Mouse (Mus musculus): ENCODE results near the gene Rgs8. TPM values are rescaled to one million over a fixed set of nuclear protein-coding genes. Genes with fewer than 3 reads are reported as not detected.

The Rgs8 gene
- polyA plus RNA-seq, 1 experiment from 2014 or later: 0.21 TPM

- peak overlapping the region; percentile 70 for H3K9ac ChIP-seq (ENCODE audit: low read length)
Observed at GRCm38 (mm10) chr1:153740775-153741400, 88.1 kb downstream of the Rgs8 start.

DNA sequence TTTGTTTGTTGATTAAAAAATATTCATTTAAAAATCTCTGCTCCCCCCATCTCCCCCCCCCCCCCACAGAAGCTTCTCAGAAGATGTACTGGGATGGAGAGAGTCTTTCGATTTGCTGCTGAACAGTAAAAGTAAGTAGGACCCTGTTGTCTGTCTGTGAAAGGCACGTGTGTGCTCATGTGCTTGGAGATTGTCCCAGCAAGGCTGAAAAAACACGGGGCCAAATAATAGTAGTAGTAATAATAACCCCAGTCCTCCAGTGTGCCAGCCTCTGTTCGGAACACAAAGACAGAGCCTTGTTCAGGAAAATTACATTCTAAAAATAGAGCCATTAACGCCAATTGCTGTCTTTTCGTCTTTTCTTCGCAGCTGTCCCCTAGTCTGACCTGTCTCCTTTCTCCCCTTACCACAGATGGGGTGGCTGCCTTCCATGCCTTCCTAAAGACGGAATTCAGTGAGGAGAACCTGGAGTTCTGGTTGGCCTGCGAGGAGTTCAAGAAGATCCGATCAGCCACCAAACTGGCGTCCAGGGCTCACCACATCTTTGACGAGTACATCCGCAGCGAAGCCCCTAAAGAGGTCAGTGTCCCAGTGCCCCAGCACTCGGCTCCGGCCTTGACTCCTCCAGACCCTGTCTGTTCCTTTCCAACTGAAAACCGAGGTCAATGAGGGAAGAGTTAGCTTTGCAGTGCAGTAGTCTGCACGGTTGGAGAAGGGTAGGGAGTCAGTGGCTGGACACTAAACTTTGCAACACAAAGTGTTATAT, 88.9 kb downstream of the Rgs8 start:
- ATAC-seq (replicated peaks; ENCODE audit: extremely low read depth, insufficient read depth, low FRiP score): no peak
- Histone ChIP-seq H3K4me1 (ENCODE audit: control insufficient read depth, insufficient read depth, low read length) (peaks cover 11% of the 10 kb centered on the region), H3K36me3 (ENCODE audit: control insufficient read depth, insufficient read depth) (no peaks in the 10 kb centered on the region), H3K27ac (ENCODE audit: low read length) (no peak overlapping the region), H3K4me2 (ENCODE audit: low read depth, low read length) (peak overlapping the region; percentile 87), H3K4me3 (ENCODE audit: low read length) (peak overlapping the region; percentile 59; the same call in 1 of the 2 replicates), H3K27me3 (ENCODE audit: control insufficient read depth, insufficient read depth, low read length) (peaks cover 22% of the 10 kb centered on the region), H3K9me3 (replicated peaks; ENCODE audit: control insufficient read depth, low read length) (no peaks in the 10 kb centered on the region), H3K9ac (ENCODE audit: low read length) (0 out of 2 replicates have a peak overlapping the region, but pooled peaks have one; percentile 42)
- WGBS: 57% methylated on average over 18 of the region's 18 CpGs

More at GRCm38 (mm10) chr1:153740775-153741400, 88.1 kb downstream of the Rgs8 start:
- Histone ChIP-seq H3K27ac (ENCODE audit: low read length) (no peak overlapping the region), H3K27me3 (ENCODE audit: control insufficient read depth, insufficient read depth, low read length) (peaks cover 23% of the 10 kb centered on the region), H3K36me3 (ENCODE audit: control insufficient read depth, insufficient read depth) (no peaks in the 10 kb centered on the region), H3K4me1 (ENCODE audit: control insufficient read depth, insufficient read depth, low read length) (peaks cover 11% of the 10 kb centered on the region), H3K4me2 (ENCODE audit: low read depth, low read length) (peak overlapping the region; percentile 87), H3K4me3 (ENCODE audit: low read length) (peak overlapping the region; percentile 59), H3K9me3 (replicated peaks; ENCODE audit: control insufficient read depth, low read length) (no peaks in the 10 kb centered on the region)
- ATAC-seq (replicated peaks; ENCODE audit: extremely low read depth, insufficient read depth, low FRiP score): no peak
- 52% methylated on average over 12 of the region's 12 CpGs for WGBS

DNA sequence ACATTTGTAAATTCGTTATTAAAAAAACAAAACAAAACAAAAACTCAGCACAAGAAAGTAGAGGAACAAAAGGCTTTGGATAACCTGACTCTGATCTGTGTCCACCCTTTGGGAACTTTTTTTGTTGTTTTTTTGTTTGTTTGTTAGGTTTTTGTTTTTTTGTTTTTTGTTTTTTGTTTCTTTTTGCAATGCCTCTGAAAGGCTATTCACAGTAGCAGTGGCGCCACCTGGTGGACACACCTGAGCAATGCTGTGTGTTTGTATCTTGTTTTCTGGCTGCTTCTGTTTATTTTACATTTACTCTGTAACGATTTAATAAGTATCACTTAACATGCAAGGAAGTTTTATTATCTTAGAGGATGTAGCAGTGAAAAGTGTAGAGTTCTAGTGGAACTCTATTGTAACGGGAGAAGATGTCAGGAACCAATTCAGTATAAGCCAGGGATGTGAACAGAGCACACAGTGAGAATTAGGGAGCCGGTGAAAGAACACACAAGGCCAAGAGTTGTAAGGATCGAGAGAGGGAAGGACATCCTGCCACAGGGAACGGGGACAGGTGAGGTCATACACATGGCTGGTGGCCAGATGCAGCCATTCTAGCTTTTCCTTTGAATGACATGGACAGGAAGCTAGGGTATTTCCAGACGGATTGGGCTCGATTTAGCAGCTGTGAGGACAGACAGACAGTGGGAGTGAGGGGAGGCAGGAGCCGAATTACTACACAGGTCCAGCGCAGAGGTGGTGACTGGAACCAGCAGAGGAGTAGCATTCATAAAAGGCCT, 89.7 kb downstream of the Rgs8 start:
- no peak overlapping the region for H3K4me3 ChIP-seq (ENCODE audit: low read length)
- H3K27ac ChIP-seq (ENCODE audit: low read length): 0 out of 2 replicates have a peak overlapping the region, but pooled peaks have one; percentile 29
- H3K9me3 ChIP-seq (replicated peaks; ENCODE audit: control insufficient read depth, low read length): no peaks in the 10 kb centered on the region
- H3K36me3 ChIP-seq (ENCODE audit: control insufficient read depth, insufficient read depth): no peaks in the 10 kb centered on the region
- no peak for ATAC-seq (replicated peaks; ENCODE audit: extremely low read depth, insufficient read depth, low FRiP score)
- H3K4me1 ChIP-seq (ENCODE audit: control insufficient read depth, insufficient read depth, low read length): peaks cover 18% of the 10 kb centered on the region
- H3K9ac ChIP-seq (ENCODE audit: low read length): peak overlapping the region; percentile 21; the same call in 1 of the 2 replicates
- peak overlapping the region; percentile 87 for H3K4me2 ChIP-seq (ENCODE audit: low read depth, low read length)
- H3K27me3 ChIP-seq (ENCODE audit: control insufficient read depth, insufficient read depth, low read length): peaks cover 16% of the 10 kb centered on the region
- WGBS: 40% methylated on average over 11 of the region's 11 CpGs

- H3K9ac ChIP-seq (ENCODE audit: low read length): no peak overlapping the region
- H3K27ac ChIP-seq (ENCODE audit: low read length): no peak overlapping the region
- no peaks in the 10 kb centered on the region for H3K27me3 ChIP-seq (ENCODE audit: control insufficient read depth, insufficient read depth, low read length)
- 78% methylated on average over 14 of the region's 14 CpGs for WGBS
- no peak overlapping the region for H3K4me2 ChIP-seq (ENCODE audit: low read depth, low read length)
- H3K4me1 ChIP-seq (ENCODE audit: control insufficient read depth, insufficient read depth, low read length): peaks cover 25% of the 10 kb centered on the region
- ATAC-seq (replicated peaks; ENCODE audit: extremely low read depth, insufficient read depth, low FRiP score): no peak
- H3K36me3 ChIP-seq (ENCODE audit: control insufficient read depth, insufficient read depth): no peaks in the 10 kb centered on the region
- no peak overlapping the region for H3K4me3 ChIP-seq (ENCODE audit: low read length)
- no peaks in the 10 kb centered on the region for H3K9me3 ChIP-seq (replicated peaks; ENCODE audit: control insufficient read depth, low read length)
Observed at GRCm38 (mm10) chr1:153746119-153746670, 93.4 kb downstream of the Rgs8 start.

- Histone ChIP-seq H3K27ac (ENCODE audit: low read length) (no peak overlapping the region), H3K4me1 (ENCODE audit: control insufficient read depth, insufficient read depth, low read length) (peaks cover 28% of the 10 kb centered on the region), H3K4me3 (ENCODE audit: low read length) (no peak overlapping the region), H3K4me2 (ENCODE audit: low read depth, low read length) (no peak overlapping the region), H3K27me3 (ENCODE audit: control insufficient read depth, insufficient read depth, low read length) (no peaks in the 10 kb centered on the region), H3K9me3 (replicated peaks; ENCODE audit: control insufficient read depth, low read length) (no peaks in the 10 kb centered on the region), H3K36me3 (ENCODE audit: control insufficient read depth, insufficient read depth) (no peaks in the 10 kb centered on the region), H3K9ac (ENCODE audit: low read length) (no peak overlapping the region)
- ATAC-seq (replicated peaks; ENCODE audit: extremely low read depth, insufficient read depth, low FRiP score): no peak
- whole genome bisulfite sequencing: 5% methylated on average over 12 of the region's 12 CpGs
Observed at GRCm38 (mm10) chr1:153746728-153747127, 93.9 kb downstream of the Rgs8 start.

- Histone ChIP-seq H3K9me3 (replicated peaks; ENCODE audit: control insufficient read depth, low read length) (no peaks in the 10 kb centered on the region), H3K9ac (ENCODE audit: low read length) (peak overlapping the region; percentile 9; the same call in 1 of the 2 replicates), H3K36me3 (ENCODE audit: control insufficient read depth, insufficient read depth) (no peaks in the 10 kb centered on the region), H3K27ac (ENCODE audit: low read length) (peak overlapping the region; percentile 94), H3K27me3 (ENCODE audit: control insufficient read depth, insufficient read depth, low read length) (no peaks in the 10 kb centered on the region), H3K4me2 (ENCODE audit: low read depth, low read length) (peak overlapping the region; percentile 78), H3K4me3 (ENCODE audit: low read length) (peak overlapping the region; percentile 21), H3K4me1 (ENCODE audit: control insufficient read depth, insufficient read depth, low read length) (peaks cover 32% of the 10 kb centered on the region)
- peak; percentile 58; the same call in 1 of the 2 replicates for ATAC-seq (replicated peaks; ENCODE audit: extremely low read depth, insufficient read depth, low FRiP score)
- WGBS: 29% methylated on average over 12 of the region's 12 CpGs
Observed at GRCm38 (mm10) chr1:153747861-153748530, 95.2 kb downstream of the Rgs8 start.

GRCm38 (mm10) chr1:153748549-153748948, 95.7 kb downstream of the Rgs8 start:
- peak; percentile 28; the same call in 1 of the 2 replicates for ATAC-seq (replicated peaks; ENCODE audit: extremely low read depth, insufficient read depth, low FRiP score)
- 8% methylated on average over 1 of the region's 1 CpGs for WGBS
- H3K4me3 ChIP-seq (ENCODE audit: low read length): peak overlapping the region; percentile 64

DNA sequence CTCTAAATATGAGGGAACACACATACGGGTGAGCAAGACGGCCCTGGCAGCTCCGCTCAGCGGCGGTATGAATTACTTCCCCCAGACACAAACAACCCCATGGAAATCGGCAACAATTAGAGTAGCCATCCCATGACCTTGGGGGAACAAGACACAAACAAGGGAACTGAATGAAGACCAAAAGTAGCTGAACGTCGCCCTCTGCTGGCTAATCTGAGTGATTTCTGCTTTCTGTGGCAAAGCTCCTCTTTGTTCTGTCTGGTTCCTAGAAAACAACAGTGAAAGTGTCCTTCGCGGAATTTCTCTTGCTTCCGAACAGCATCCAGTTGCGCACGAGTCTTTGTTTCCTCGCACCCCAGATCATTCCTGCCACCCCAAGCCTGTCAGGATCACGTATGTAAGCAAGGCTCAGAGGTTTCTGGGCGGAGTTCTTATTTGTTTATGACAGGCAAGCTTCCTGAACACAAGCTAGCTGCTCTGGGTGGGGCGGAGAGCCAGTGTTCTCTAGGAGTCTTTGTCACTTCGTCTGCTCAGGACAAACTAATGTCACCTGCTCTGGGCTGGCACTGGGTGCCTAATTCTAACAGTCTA, 96.5 kb downstream of the Rgs8 start, which contains the start of gene Rnasel:
Gene Rnasel (plus strand): TSS at position 216 of the 591 bp plus-strand sequence.
- Histone ChIP-seq H3K9me3 (replicated peaks; ENCODE audit: control insufficient read depth, low read length) (no peaks in the 10 kb centered on the region), H3K4me1 (ENCODE audit: control insufficient read depth, insufficient read depth, low read length) (peaks cover 32% of the 10 kb centered on the region), H3K36me3 (ENCODE audit: control insufficient read depth, insufficient read depth) (peaks cover 5% of the 10 kb centered on the region; the same call in 1 of the 2 replicates), H3K27me3 (ENCODE audit: control insufficient read depth, insufficient read depth, low read length) (no peaks in the 10 kb centered on the region), H3K4me3 (ENCODE audit: low read length) (peak within 1 kb of the TSS; percentile 64), H3K27ac (ENCODE audit: low read length) (peak within 1 kb of the TSS; percentile 94), H3K9ac (ENCODE audit: low read length) (peak within 1 kb of the TSS; percentile 83), H3K4me2 (ENCODE audit: low read depth, low read length) (peak within 1 kb of the TSS; percentile 78)
- WGBS: 4% methylated on average over 18 of the region's 18 CpGs
- ATAC-seq (replicated peaks; ENCODE audit: extremely low read depth, insufficient read depth, low FRiP score): peak; percentile 43

More at GRCm38 (mm10) chr1:153748549-153748948, 95.7 kb downstream of the Rgs8 start:
- no peaks in the 10 kb centered on the region for H3K27me3 ChIP-seq (ENCODE audit: control insufficient read depth, insufficient read depth, low read length)
- no peak overlapping the region; the same call in none of the 2 replicates for H3K9ac ChIP-seq (ENCODE audit: low read length)
- peaks cover 32% of the 10 kb centered on the region for H3K4me1 ChIP-seq (ENCODE audit: control insufficient read depth, insufficient read depth, low read length)
- peaks cover 2% of the 10 kb centered on the region; the same call in 1 of the 2 replicates for H3K36me3 ChIP-seq (ENCODE audit: control insufficient read depth, insufficient read depth)
- no peaks in the 10 kb centered on the region for H3K9me3 ChIP-seq (replicated peaks; ENCODE audit: control insufficient read depth, low read length)
- peak overlapping the region; percentile 94 for H3K27ac ChIP-seq (ENCODE audit: low read length)
- H3K4me2 ChIP-seq (ENCODE audit: low read depth, low read length): peak overlapping the region; percentile 78

Data from heart, embryonic 16.5 days (tissue).